Mouse (Mus musculus) frontal cortex, postnatal 14 days (tissue): ENCODE measurements at regions not wholly inside any gene's neighbourhood (a gene's known extent, or its start where the extent isn't known, plus 50 kb on each side); places are given as distances from the start of the nearest gene placed in this dataset.

ENCODE experiments used
- DNase-seq, 2 experiments: peaks; one replicate each; pipeline ENCODE4 v3.0.0; 2022; ENCODE audit warnings: low spot score in 2 of 2

- no peak for DNase-seq
These were observed 453.6 kb upstream of the Zmiz1 start for GRCm38 (mm10) chr14:25005241-25005946.

- no peak for DNase-seq
These were observed 447.1 kb upstream of the Zmiz1 start for GRCm38 (mm10) chr14:25011926-25012325.

GRCm38 (mm10) chr14:25015288-25016238 is 443.4 kb upstream of the Zmiz1 start:
- DNase-seq = no peak

GRCm38 (mm10) chr14:25017860-25018259 is 441.1 kb upstream of the Zmiz1 start:
- no peak for DNase-seq

DNA sequence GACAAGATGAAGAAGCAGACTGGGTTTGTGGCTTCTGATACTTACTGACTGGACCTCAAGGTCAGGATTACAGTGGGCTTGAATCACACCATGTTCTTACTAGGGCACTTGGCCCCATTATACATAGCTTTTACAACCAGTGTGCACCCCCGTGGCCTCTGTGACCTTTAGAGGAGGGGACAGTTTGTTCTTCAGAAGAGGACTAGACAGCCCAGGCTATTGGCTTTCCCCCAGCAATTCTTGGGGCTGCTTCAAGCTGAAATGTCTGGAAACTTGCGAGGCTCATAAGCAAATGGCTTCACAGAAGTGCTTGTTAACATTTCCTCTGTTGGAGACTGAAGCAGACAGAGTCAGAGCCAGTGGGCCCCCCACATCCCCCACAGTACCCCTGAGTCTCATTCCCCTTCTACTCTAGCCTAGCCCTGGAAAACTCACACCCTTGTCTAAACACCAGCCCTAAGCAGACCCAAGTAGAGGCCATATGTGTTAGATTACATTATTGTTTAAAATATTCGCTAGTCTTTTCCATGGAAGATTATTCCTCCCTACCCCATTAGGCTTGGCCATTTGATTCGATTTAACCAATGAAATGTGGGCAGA is 439.6 kb upstream of the Zmiz1 start:
- no peak for DNase-seq

GRCm38 (mm10) chr14:25022523-25023269 is 436.3 kb upstream of the Zmiz1 start:
- DNase-seq = no peak

- DNase-seq = no peak
These were observed 435.6 kb upstream of the Zmiz1 start for GRCm38 (mm10) chr14:25023270-25023800.

GRCm38 (mm10) chr14:25025074-25025473 is 433.9 kb upstream of the Zmiz1 start:
- no peak for DNase-seq

- no peak for DNase-seq
These were observed 431.9 kb upstream of the Zmiz1 start for GRCm38 (mm10) chr14:25027076-25027475.

- DNase-seq = no peak
These were observed 431.1 kb upstream of the Zmiz1 start for GRCm38 (mm10) chr14:25027842-25028241.

DNA sequence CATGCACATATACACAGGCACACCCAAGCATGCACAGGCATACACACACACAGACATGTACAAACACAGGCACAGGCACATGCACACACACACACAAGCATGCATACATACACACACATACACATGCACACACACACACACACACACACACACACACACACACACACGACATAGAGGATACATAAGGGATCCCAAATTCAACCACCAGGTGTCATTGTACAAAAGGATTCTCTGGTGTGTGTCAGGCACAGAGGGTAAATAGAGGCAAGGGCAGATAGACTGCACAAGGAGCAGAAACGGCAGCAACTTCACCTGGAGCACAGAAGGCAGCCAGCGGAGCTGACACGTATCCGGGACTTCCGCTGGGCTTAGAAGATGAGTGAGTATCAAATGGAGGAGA is 428.1 kb upstream of the Zmiz1 start:
- no peak for DNase-seq

DNA sequence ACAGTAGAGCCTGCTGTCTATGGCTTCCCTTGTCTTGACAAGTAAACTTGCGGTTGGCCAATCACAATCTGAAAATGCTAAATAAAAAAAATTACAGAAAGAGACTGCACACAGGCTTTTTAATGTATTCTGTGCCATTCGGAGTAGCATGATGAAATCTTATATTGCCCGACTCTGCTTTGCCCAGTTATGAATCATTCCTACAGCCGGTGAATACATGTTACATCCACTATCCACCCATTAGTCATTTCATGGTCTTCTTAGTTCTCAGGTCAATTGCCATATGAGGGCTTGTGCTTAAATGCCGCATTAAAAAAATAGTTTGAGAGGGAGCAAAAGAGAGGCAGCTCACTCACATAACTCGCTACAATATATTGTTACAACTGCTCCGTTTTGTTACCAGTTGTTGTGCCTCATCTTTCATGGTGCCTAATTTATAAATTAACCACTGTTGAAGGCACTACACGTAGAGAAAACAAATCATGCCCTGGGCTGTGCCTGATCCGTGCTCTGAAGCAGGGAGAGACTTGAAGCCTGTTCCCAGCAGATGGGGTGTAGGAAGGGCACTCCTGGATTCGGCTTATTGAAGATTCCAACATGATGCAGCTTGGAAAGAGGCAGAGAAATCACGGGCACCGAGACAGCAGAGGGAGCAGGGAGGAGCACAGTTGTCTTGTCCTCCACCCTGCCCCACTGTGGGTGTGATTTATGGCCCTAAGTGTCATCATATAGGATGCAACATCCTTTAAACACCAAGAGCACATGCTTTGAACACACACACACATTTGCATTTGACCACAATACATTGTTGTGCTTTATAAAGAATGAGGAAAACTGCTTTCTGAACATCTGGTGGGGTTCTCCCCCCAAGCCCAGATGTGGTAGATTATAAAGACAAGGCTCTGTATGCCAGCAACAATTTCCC is 427.0 kb upstream of the Zmiz1 start:
- DNase-seq = no peak

GRCm38 (mm10) chr14:25032899-25033298 is 426.1 kb upstream of the Zmiz1 start:
- DNase-seq = no peak

DNA sequence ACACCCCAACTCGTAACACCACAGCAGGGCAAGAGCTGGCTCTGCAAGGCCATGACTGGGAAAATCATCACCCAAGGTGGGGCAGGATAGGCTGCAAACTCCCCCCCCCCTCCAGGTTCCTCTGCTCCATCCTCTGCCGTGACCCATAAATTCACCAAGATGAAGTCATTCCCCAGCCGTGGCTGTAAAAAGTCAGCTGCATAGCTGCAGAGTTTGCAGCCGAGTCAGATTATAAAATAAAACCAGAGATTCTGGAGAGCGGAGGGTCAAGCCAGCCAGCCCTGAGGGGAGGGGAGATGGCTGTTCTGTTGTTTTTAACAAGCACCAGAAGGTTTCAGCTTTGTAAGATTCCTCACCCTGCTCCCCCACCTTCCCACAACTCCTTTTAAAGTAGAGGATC is 416.7 kb upstream of the Zmiz1 start:
- no peak for DNase-seq

- DNase-seq = no peak
These were observed 414.9 kb upstream of the Zmiz1 start for GRCm38 (mm10) chr14:25044106-25044505.

DNA sequence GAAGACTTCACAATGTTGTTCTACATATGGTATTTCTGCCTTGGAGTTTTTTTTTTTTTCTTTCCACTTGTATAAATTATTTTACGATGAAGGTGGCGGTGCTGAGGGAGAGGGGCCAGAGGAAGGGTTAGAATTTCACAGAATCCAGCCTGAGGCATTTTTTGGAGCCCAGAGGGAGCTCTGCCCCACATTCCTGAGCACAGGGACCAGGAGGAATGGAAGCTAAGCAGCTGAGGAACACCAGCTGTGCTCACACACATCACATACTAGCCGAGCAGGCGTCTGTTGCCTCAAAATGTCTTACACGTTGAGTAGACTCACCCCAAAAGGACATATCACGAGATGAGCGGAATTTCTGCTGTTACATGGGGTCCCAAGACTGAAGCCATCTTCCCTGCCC is 414.1 kb upstream of the Zmiz1 start:
- no peak for DNase-seq

GRCm38 (mm10) chr14:25050674-25051251 is 408.2 kb upstream of the Zmiz1 start:
- DNase-seq = no peak

- no peak for DNase-seq
These were observed 406.8 kb upstream of the Zmiz1 start for GRCm38 (mm10) chr14:25052175-25052574.

- no peak for DNase-seq
These were observed 399.6 kb upstream of the Zmiz1 start for GRCm38 (mm10) chr14:25059351-25059750.

GRCm38 (mm10) chr14:25060285-25060684 is 398.7 kb upstream of the Zmiz1 start:
- DNase-seq = no peak
